Mouse (Mus musculus) MEL (cell line): Measurements from ENCODE around the gene Fkbp2. TPM values are rescaled to one million over a fixed set of nuclear protein-coding genes. Genes with fewer than 3 reads are reported as not detected.
"Not testable (repeated sequence)": the region's sequence is repeated elsewhere in the genome, so short reads cannot be mapped to it uniquely, and the experiment has no call there.

Experiments
- DNase-seq: peaks from one replicate; pipeline ENCODE4 v3.0.0; 2011; ENCODE audit warnings: low read depth, low spot score
- H3K27ac ChIP-seq: 2 replicates; pipeline ENCODE4 v1.5.1; 2012; ENCODE audit warnings: low read depth, mild to moderate bottlenecking, control low read depth, low read length, moderate library complexity; ENCODE audit not compliant: control insufficient read depth
- H3K27me3 ChIP-seq, 2 experiments: fragments of 150-350 bp in 1 of 2; sonication (generic) in 1 of 2; 2 replicates each; pipeline ENCODE4 v1.6.1; 2012; ENCODE audit warnings: low read length in 2 of 2, mild to moderate bottlenecking in 2 of 2, improper control_type of control experiment in 1 of 2, moderate library complexity in 1 of 2; ENCODE audit not compliant: insufficient read depth in 2 of 2, control insufficient read depth in 1 of 2
- H3K36me3 ChIP-seq, 2 experiments: 2 replicates each; pipeline ENCODE4 v1.6.1; 2012 to 2014; ENCODE audit warnings: low read length in 2 of 2, improper control_type of control experiment in 1 of 2, inconsistent platforms in 1 of 2, mild to moderate bottlenecking in 1 of 2; ENCODE audit not compliant: insufficient read depth in 2 of 2, control insufficient read depth in 1 of 2
- H3K4me1 ChIP-seq, 2 experiments: fragments of 150-350 bp in 1 of 2; sonication (generic) in 1 of 2; 2 replicates each; pipeline ENCODE4 v1.6.1; 2012; ENCODE audit warnings: low read length in 2 of 2, improper control_type of control experiment in 1 of 2, mild to moderate bottlenecking in 1 of 2; ENCODE audit not compliant: insufficient read depth in 2 of 2, control insufficient read depth in 1 of 2
- H3K4me3 ChIP-seq, 2 experiments: fragments of 150-350 bp in 1 of 2; sonication (generic) in 1 of 2; 2 replicates each; pipeline ENCODE4 v1.5.1; 2012; ENCODE audit warnings: low read depth in 2 of 2, low read length in 2 of 2, mild to moderate bottlenecking in 2 of 2, moderate library complexity in 2 of 2, control low read depth in 1 of 2, improper control_type of control experiment in 1 of 2; ENCODE audit not compliant: control insufficient read depth in 1 of 2, insufficient read depth in 1 of 2
- H3K79me2 ChIP-seq: 2 replicates; pipeline ENCODE4 v1.6.1; 2012; ENCODE audit warnings: mild to moderate bottlenecking, low read length, moderate library complexity; ENCODE audit not compliant: control insufficient read depth, poor library complexity, insufficient read depth
- H3K9ac ChIP-seq: 2 replicates; pipeline ENCODE4 v1.6.1; 2012; ENCODE audit warnings: low read depth, mild to moderate bottlenecking, control low read depth, low read length, moderate library complexity; ENCODE audit not compliant: control insufficient read depth, poor library complexity, severe bottlenecking
- H3K9me3 ChIP-seq: fragments of 150-350 bp; sonication (generic); replicated peaks from 2 replicates; pipeline ENCODE4 v1.6.1; 2012; ENCODE audit warnings: mild to moderate bottlenecking, low read length, improper control_type of control experiment, moderate library complexity; ENCODE audit not compliant: insufficient read depth
- CHD1 ChIP-seq: IDR thresholded peaks from 2 replicates; pipeline ENCODE4 v1.6.1; 2012; ENCODE audit warnings: low read depth, mild to moderate bottlenecking, inconsistent platforms, low read length, improper control_type of control experiment
- CTCF ChIP-seq, 3 experiments: IDR thresholded peaks in 2 of 3; conservative IDR thresholded peaks in 1 of 3; 2 replicates each; pipeline ENCODE4 v1.5.1; 2011 to 2012; ENCODE audit warnings: low read length in 3 of 3, low read depth in 2 of 3, mild to moderate bottlenecking in 2 of 3, improper control_type of control experiment in 1 of 3, inconsistent platforms in 1 of 3, mixed read lengths in 1 of 3, moderate library complexity in 1 of 3; ENCODE audit not compliant: control insufficient read depth in 1 of 3, insufficient read depth in 1 of 3, poor library complexity in 1 of 3, severe bottlenecking in 1 of 3
- E2F4 ChIP-seq: IDR thresholded peaks from 2 replicates; pipeline ENCODE4 v1.6.1; 2011; ENCODE audit warnings: low read depth, low read length, improper control_type of control experiment, borderline replicate concordance
- EP300 ChIP-seq, 2 experiments: IDR thresholded peaks; 2 replicates each; pipeline ENCODE4 v1.6.1; 2011; ENCODE audit warnings: improper control_type of control experiment in 2 of 2, low read length in 2 of 2, low read depth in 1 of 2, mild to moderate bottlenecking in 1 of 2
- GATA1 ChIP-seq: IDR thresholded peaks from 2 replicates; pipeline ENCODE4 v1.6.1; 2011; ENCODE audit warnings: low read depth, low read length, improper control_type of control experiment
- HCFC1 ChIP-seq: IDR thresholded peaks from 2 replicates; pipeline ENCODE4 v1.6.1; 2012; ENCODE audit warnings: low read depth, mild to moderate bottlenecking, inconsistent platforms, low read length, improper control_type of control experiment, moderate library complexity
- JUND ChIP-seq: IDR thresholded peaks from 2 replicates; pipeline ENCODE4 v1.6.1; 2011; ENCODE audit warnings: low read depth, mild to moderate bottlenecking, improper control_type of control experiment, low read length
- MXI1 ChIP-seq: IDR thresholded peaks from 2 replicates; pipeline ENCODE4 v1.6.1; 2011; ENCODE audit warnings: mild to moderate bottlenecking, low read depth, low read length, improper control_type of control experiment
- MYC ChIP-seq: IDR thresholded peaks from 2 replicates; pipeline ENCODE4 v1.6.1; 2011; ENCODE audit warnings: low read depth, mild to moderate bottlenecking, low read length, improper control_type of control experiment, moderate library complexity
- NELFE ChIP-seq: IDR thresholded peaks from 2 replicates; pipeline ENCODE4 v1.6.1; 2011; ENCODE audit warnings: low read depth, low read length, improper control_type of control experiment
- POLR2A ChIP-seq, 2 experiments: IDR thresholded peaks; 2 replicates each; pipeline ENCODE4 v1.6.1; 2011 to 2012; ENCODE audit warnings: low read length in 2 of 2, mild to moderate bottlenecking in 2 of 2, control low read depth in 1 of 2, improper control_type of control experiment in 1 of 2, low read depth in 1 of 2, moderate library complexity in 1 of 2; ENCODE audit not compliant: control insufficient read depth in 1 of 2, insufficient read depth in 1 of 2, poor library complexity in 1 of 2
- POLR2AphosphoS2 ChIP-seq: IDR thresholded peaks from 2 replicates; pipeline ENCODE4 v1.6.1; 2011; ENCODE audit warnings: low read length, improper control_type of control experiment
- RAD21 ChIP-seq: IDR thresholded peaks from 2 replicates; pipeline ENCODE4 v1.6.1; 2011; ENCODE audit warnings: mild to moderate bottlenecking, low read depth, low read length, improper control_type of control experiment
- RCOR1 ChIP-seq: IDR thresholded peaks from 2 replicates; pipeline ENCODE4 v1.6.1; 2012; ENCODE audit warnings: low read depth, mild to moderate bottlenecking, inconsistent platforms, low read length, improper control_type of control experiment
- SIN3A ChIP-seq: IDR thresholded peaks from 2 replicates; pipeline ENCODE4 v1.6.1; 2012; ENCODE audit warnings: low read length, improper control_type of control experiment, inconsistent platforms
- SMC3 ChIP-seq: IDR thresholded peaks from 2 replicates; pipeline ENCODE4 v1.6.1; 2011; ENCODE audit warnings: low read depth, low read length, improper control_type of control experiment
- TAL1 ChIP-seq: IDR thresholded peaks from 2 replicates; pipeline ENCODE4 v1.6.1; 2012; ENCODE audit warnings: mild to moderate bottlenecking, inconsistent platforms, low read length, moderate library complexity, mixed read lengths
- TBP ChIP-seq: IDR thresholded peaks from 2 replicates; pipeline ENCODE4 v1.8.0; 2011; ENCODE audit warnings: low read depth, low read length, improper control_type of control experiment
- ZKSCAN1 ChIP-seq: IDR thresholded peaks from 2 replicates; pipeline ENCODE4 v1.6.1; 2012; ENCODE audit warnings: low read depth, mild to moderate bottlenecking, inconsistent platforms, low read length, improper control_type of control experiment, moderate library complexity
- ZMIZ1 ChIP-seq: IDR thresholded peaks from 2 replicates; pipeline ENCODE4 v1.6.1; 2012; ENCODE audit warnings: low read depth, mild to moderate bottlenecking, inconsistent platforms, low read length, improper control_type of control experiment, moderate library complexity
- polyA plus RNA-seq, 2 experiments: library from polyadenylated mRNA; stranded (reverse) in 1 of 2; unstranded in 1 of 2; fragments of >175 nt in 1 of 2; fragments of >200 nt in 1 of 2; gene quantifications; 2 replicates each; pipeline versions ENCODE4 v1.2.1 to v1.2.4; 2012; ENCODE audit warnings: low replicate concordance in 2 of 2, low read depth in 1 of 2; ENCODE audit not compliant: insufficient read length in 2 of 2, insufficient read depth in 1 of 2, missing spikeins in 1 of 2
- total RNA-seq: library from RNA; depleted of rRNA; stranded (reverse); fragments of 300-350 nt; gene quantifications from 2 replicates; pipeline ENCODE4 v1.2.3, GENCODE M21; 2012

Gene Fkbp2
- total and polyA plus RNA-seq, 3 experiments = 53.9 to 167 TPM; not detected in 1

DNA sequence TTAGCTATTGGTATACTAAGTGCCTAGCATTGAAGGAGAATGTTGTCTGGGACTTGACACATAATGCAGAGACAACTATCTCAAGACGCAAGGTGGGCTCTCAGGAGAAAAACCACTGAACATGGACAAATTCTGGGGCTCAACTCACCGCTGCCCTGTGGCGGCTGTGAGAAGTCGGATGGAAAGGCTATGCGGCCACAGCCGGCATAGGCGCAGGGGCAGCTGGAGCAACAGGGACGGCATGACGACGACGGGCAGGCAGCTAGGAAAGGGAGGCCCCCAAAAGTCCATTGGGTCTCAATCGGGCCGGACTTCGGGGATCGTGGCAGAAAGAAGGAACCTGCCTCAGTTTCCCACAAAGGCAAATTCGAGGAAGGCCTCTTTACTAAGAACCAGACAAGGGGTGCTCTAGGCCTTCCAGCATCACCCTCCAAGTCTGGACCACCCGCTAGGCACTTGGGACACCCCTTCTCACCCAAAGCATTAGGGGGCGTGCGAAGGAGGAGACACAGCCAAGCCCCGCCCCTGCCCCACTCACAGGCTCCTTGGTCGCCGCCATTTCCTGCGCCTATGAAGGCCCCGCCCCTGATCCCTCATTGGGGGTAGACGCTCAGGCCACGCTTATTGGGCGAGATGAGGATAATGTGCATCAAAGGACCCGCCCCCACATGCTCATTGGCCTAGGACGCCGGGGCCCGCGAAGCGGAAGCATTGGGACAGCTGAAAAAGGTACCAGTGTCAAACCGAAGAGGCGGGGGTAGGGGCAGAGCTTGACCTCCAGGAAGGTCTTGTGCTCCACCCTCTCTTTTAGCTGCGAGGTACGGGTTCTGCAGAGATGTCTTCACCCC lies 11.9 kb upstream of the Fkbp2 start, which contains the start of gene Dnajc4 (continued):
- TF ChIP-seq POLR2A (IDR thresholded peaks at IDR 0.05; ENCODE audit: control insufficient read depth in 1 of 2, insufficient read depth in 1 of 2, low read depth in 1 of 2, low read length in 2 of 2, poor library complexity in 1 of 2) (peak; percentile 20 to 81; a peak in 2 of 4 replicates), ZKSCAN1 (no peak), TBP (peak; percentile 44; the same call in 1 of the 2 replicates), NELFE (peak; percentile 59; the same call in 1 of the 2 replicates), SMC3 (no peak), CTCF (IDR thresholded peaks at IDR 0.05 in 2 of 3, conservative IDR thresholded peaks at IDR 0.05 in 1 of 3; ENCODE audit: control insufficient read depth in 1 of 3, insufficient read depth in 1 of 3, low read depth in 2 of 3, low read length in 3 of 3, poor library complexity in 1 of 3, severe bottlenecking in 1 of 3) (peak in 1 of 3 experiments; percentile 3; a peak in 1 of 6 replicates), MXI1 (peak; percentile 81), E2F4 (peak; percentile 86; the same call in 1 of the 2 replicates), POLR2AphosphoS2 (no peak; the same call in 1 of the 2 replicates), GATA1 (no peak), TAL1 (no peak), MYC (0 out of 2 replicates have a peak, but pooled peaks have one; percentile 32), ZMIZ1 (0 out of 2 replicates have a peak, but pooled peaks have one; percentile 56), SIN3A (peak; percentile 79), CHD1 (0 out of 2 replicates have a peak, but pooled peaks have one; percentile 40), EP300 (IDR thresholded peaks at IDR 0.05; ENCODE audit: low read depth in 1 of 2, low read length in 2 of 2) (no peak), RCOR1 (no peak), RAD21 (no peak), HCFC1 (peak; percentile 79), JUND (no peak)

DNA sequence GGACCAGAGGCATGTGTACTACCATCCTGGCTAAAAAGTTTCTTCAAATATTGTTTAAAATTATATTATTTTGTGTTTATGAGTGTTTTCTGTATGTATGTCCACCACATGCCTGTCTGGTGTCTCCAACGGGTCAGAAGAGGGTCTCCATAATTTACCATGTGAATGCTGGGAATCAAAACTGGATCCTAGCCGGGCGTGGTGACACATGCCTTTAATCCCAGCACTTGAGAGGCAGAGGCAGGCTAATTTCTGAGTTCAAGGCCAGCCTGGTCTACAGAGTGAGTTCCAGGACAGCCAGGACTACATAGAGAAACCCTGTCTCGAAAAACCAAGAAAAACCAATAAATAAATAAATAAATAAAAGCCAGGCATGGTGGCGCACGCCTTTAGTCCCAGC lies 10.9 kb upstream of the Fkbp2 start:
- not testable (repeated sequence) for H3K4me3 ChIP-seq, H3K9ac ChIP-seq, H3K9me3 ChIP-seq, H3K27ac ChIP-seq, DNase-seq, H3K36me3 ChIP-seq, H3K79me2 ChIP-seq, H3K27me3 ChIP-seq
- peaks cover 12 to 30% of the 10 kb centered on the region in 2 experiments for H3K4me1 ChIP-seq
